Mouse (Mus musculus) MEL (cell line): ENCODE results near the gene Spib. TPM values are rescaled to one million over a fixed set of nuclear protein-coding genes. Genes with fewer than 3 reads are reported as not detected.

ENCODE experiments used
- DNase-seq: peaks from one replicate; pipeline ENCODE4 v3.0.0; 2011; ENCODE audit warnings: low read depth, low spot score
- H3K27ac ChIP-seq: 2 replicates; pipeline ENCODE4 v1.5.1; 2012; ENCODE audit warnings: low read depth, mild to moderate bottlenecking, control low read depth, low read length, moderate library complexity; ENCODE audit not compliant: control insufficient read depth
- H3K27me3 ChIP-seq, 2 experiments: fragments of 150-350 bp in 1 of 2; sonication (generic) in 1 of 2; 2 replicates each; pipeline ENCODE4 v1.6.1; 2012; ENCODE audit warnings: low read length in 2 of 2, mild to moderate bottlenecking in 2 of 2, improper control_type of control experiment in 1 of 2, moderate library complexity in 1 of 2; ENCODE audit not compliant: insufficient read depth in 2 of 2, control insufficient read depth in 1 of 2
- H3K36me3 ChIP-seq, 2 experiments: 2 replicates each; pipeline ENCODE4 v1.6.1; 2012 to 2014; ENCODE audit warnings: low read length in 2 of 2, improper control_type of control experiment in 1 of 2, inconsistent platforms in 1 of 2, mild to moderate bottlenecking in 1 of 2; ENCODE audit not compliant: insufficient read depth in 2 of 2, control insufficient read depth in 1 of 2
- H3K4me1 ChIP-seq, 2 experiments: fragments of 150-350 bp in 1 of 2; sonication (generic) in 1 of 2; 2 replicates each; pipeline ENCODE4 v1.6.1; 2012; ENCODE audit warnings: low read length in 2 of 2, improper control_type of control experiment in 1 of 2, mild to moderate bottlenecking in 1 of 2; ENCODE audit not compliant: insufficient read depth in 2 of 2, control insufficient read depth in 1 of 2
- H3K4me3 ChIP-seq, 2 experiments: fragments of 150-350 bp in 1 of 2; sonication (generic) in 1 of 2; 2 replicates each; pipeline ENCODE4 v1.5.1; 2012; ENCODE audit warnings: low read depth in 2 of 2, low read length in 2 of 2, mild to moderate bottlenecking in 2 of 2, moderate library complexity in 2 of 2, control low read depth in 1 of 2, improper control_type of control experiment in 1 of 2; ENCODE audit not compliant: control insufficient read depth in 1 of 2, insufficient read depth in 1 of 2
- H3K79me2 ChIP-seq: 2 replicates; pipeline ENCODE4 v1.6.1; 2012; ENCODE audit warnings: mild to moderate bottlenecking, low read length, moderate library complexity; ENCODE audit not compliant: control insufficient read depth, poor library complexity, insufficient read depth
- H3K9ac ChIP-seq: 2 replicates; pipeline ENCODE4 v1.6.1; 2012; ENCODE audit warnings: low read depth, mild to moderate bottlenecking, control low read depth, low read length, moderate library complexity; ENCODE audit not compliant: control insufficient read depth, poor library complexity, severe bottlenecking
- H3K9me3 ChIP-seq: fragments of 150-350 bp; sonication (generic); replicated peaks from 2 replicates; pipeline ENCODE4 v1.6.1; 2012; ENCODE audit warnings: mild to moderate bottlenecking, low read length, improper control_type of control experiment, moderate library complexity; ENCODE audit not compliant: insufficient read depth
- CHD1 ChIP-seq: IDR thresholded peaks from 2 replicates; pipeline ENCODE4 v1.6.1; 2012; ENCODE audit warnings: low read depth, mild to moderate bottlenecking, inconsistent platforms, low read length, improper control_type of control experiment
- CHD2 ChIP-seq: IDR thresholded peaks from 2 replicates; pipeline ENCODE4 v1.6.1; 2011; ENCODE audit warnings: low read length, improper control_type of control experiment
- CTCF ChIP-seq, 3 experiments: IDR thresholded peaks in 2 of 3; conservative IDR thresholded peaks in 1 of 3; 2 replicates each; pipeline ENCODE4 v1.5.1; 2011 to 2012; ENCODE audit warnings: low read length in 3 of 3, low read depth in 2 of 3, mild to moderate bottlenecking in 2 of 3, improper control_type of control experiment in 1 of 3, inconsistent platforms in 1 of 3, mixed read lengths in 1 of 3, moderate library complexity in 1 of 3; ENCODE audit not compliant: control insufficient read depth in 1 of 3, insufficient read depth in 1 of 3, poor library complexity in 1 of 3, severe bottlenecking in 1 of 3
- E2F4 ChIP-seq: IDR thresholded peaks from 2 replicates; pipeline ENCODE4 v1.6.1; 2011; ENCODE audit warnings: low read depth, low read length, improper control_type of control experiment, borderline replicate concordance
- ELF1 ChIP-seq: IDR thresholded peaks from 2 replicates; pipeline ENCODE4 v1.6.1; 2014; ENCODE audit warnings: low read depth, mild to moderate bottlenecking, inconsistent platforms, low read length, improper control_type of control experiment, moderate library complexity
- GATA1 ChIP-seq: IDR thresholded peaks from 2 replicates; pipeline ENCODE4 v1.6.1; 2011; ENCODE audit warnings: low read depth, low read length, improper control_type of control experiment
- HCFC1 ChIP-seq: IDR thresholded peaks from 2 replicates; pipeline ENCODE4 v1.6.1; 2012; ENCODE audit warnings: low read depth, mild to moderate bottlenecking, inconsistent platforms, low read length, improper control_type of control experiment, moderate library complexity
- MAX ChIP-seq: IDR thresholded peaks from 2 replicates; pipeline ENCODE4 v1.6.1; 2011; ENCODE audit warnings: low read length, improper control_type of control experiment
- MXI1 ChIP-seq: IDR thresholded peaks from 2 replicates; pipeline ENCODE4 v1.6.1; 2011; ENCODE audit warnings: mild to moderate bottlenecking, low read depth, low read length, improper control_type of control experiment
- NRF1 ChIP-seq: IDR thresholded peaks from 2 replicates; pipeline ENCODE4 v1.6.1; 2014; ENCODE audit warnings: low read depth, mild to moderate bottlenecking, inconsistent platforms, low read length, improper control_type of control experiment, moderate library complexity; ENCODE audit not compliant: poor library complexity, insufficient read depth, severe bottlenecking
- POLR2AphosphoS2 ChIP-seq: IDR thresholded peaks from 2 replicates; pipeline ENCODE4 v1.6.1; 2011; ENCODE audit warnings: low read length, improper control_type of control experiment
- POLR2AphosphoS5 ChIP-seq: IDR thresholded peaks from 2 replicates; pipeline ENCODE4 v1.6.1; 2012; ENCODE audit warnings: low read depth, borderline replicate concordance, mild to moderate bottlenecking, inconsistent platforms, low read length, moderate library complexity, mixed read lengths
- RAD21 ChIP-seq: IDR thresholded peaks from 2 replicates; pipeline ENCODE4 v1.6.1; 2011; ENCODE audit warnings: mild to moderate bottlenecking, low read depth, low read length, improper control_type of control experiment
- RCOR1 ChIP-seq: IDR thresholded peaks from 2 replicates; pipeline ENCODE4 v1.6.1; 2012; ENCODE audit warnings: low read depth, mild to moderate bottlenecking, inconsistent platforms, low read length, improper control_type of control experiment
- SIN3A ChIP-seq: IDR thresholded peaks from 2 replicates; pipeline ENCODE4 v1.6.1; 2012; ENCODE audit warnings: low read length, improper control_type of control experiment, inconsistent platforms
- SMC3 ChIP-seq: IDR thresholded peaks from 2 replicates; pipeline ENCODE4 v1.6.1; 2011; ENCODE audit warnings: low read depth, low read length, improper control_type of control experiment
- TAL1 ChIP-seq: IDR thresholded peaks from 2 replicates; pipeline ENCODE4 v1.6.1; 2012; ENCODE audit warnings: mild to moderate bottlenecking, inconsistent platforms, low read length, moderate library complexity, mixed read lengths
- ZC3H11A ChIP-seq: IDR thresholded peaks from 2 replicates; pipeline ENCODE4 v1.6.1; 2012; ENCODE audit warnings: low read depth, mild to moderate bottlenecking, inconsistent platforms, low read length, improper control_type of control experiment
- ZMIZ1 ChIP-seq: IDR thresholded peaks from 2 replicates; pipeline ENCODE4 v1.6.1; 2012; ENCODE audit warnings: low read depth, mild to moderate bottlenecking, inconsistent platforms, low read length, improper control_type of control experiment, moderate library complexity
- ZNF384 ChIP-seq: IDR thresholded peaks from 2 replicates; pipeline ENCODE4 v1.6.1; 2012; ENCODE audit warnings: low read depth, mild to moderate bottlenecking, inconsistent platforms, low read length, improper control_type of control experiment
- polyA plus RNA-seq, 2 experiments: library from polyadenylated mRNA; stranded (reverse) in 1 of 2; unstranded in 1 of 2; fragments of >175 nt in 1 of 2; fragments of >200 nt in 1 of 2; gene quantifications; 2 replicates each; pipeline versions ENCODE4 v1.2.1 to v1.2.4; 2012; ENCODE audit warnings: low replicate concordance in 2 of 2, low read depth in 1 of 2; ENCODE audit not compliant: insufficient read length in 2 of 2, insufficient read depth in 1 of 2, missing spikeins in 1 of 2
- total RNA-seq: library from RNA; depleted of rRNA; stranded (reverse); fragments of 300-350 nt; gene quantifications from 2 replicates; pipeline ENCODE4 v1.2.3, GENCODE M21; 2012

The Spib gene
- total and polyA plus RNA-seq, 3 experiments, result 0.04 to 0.13 TPM; not detected in 1

DNA sequence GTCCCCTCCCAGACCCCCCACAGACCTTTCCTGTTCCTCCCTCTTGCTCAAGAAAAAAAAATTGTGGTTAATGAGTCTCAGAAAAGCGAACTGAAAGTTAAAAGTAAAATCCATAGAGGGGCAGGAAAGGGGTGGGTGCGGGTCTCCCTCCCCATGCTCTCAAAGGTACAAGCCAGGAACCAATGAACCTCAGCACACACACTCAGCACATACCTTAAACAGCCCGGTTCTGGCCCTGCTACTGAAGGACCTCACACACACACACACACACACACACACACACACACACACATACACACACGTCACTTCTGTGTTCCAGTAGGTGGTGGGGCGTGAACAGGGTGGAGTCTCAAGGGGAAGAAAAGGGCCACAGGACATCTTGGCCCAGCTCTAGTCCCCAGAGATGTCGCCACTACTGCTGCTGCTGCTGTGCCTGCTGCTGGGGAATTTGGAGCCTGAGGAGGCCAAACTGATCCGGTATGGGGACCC is 40.4 kb upstream of the Spib start, which contains the start of gene Napsa:
Gene Napsa (plus strand): TSS at position 168 of the 489 bp plus-strand sequence.
- Histone ChIP-seq H3K79me2 (no peaks in the 10 kb centered on the region), H3K9me3 (no peaks in the 10 kb centered on the region), H3K9ac (no peak within 1 kb of the TSS), H3K4me1 (no peaks in the 10 kb centered on the region), H3K27ac (no peak within 1 kb of the TSS), H3K4me3 (no peak within 1 kb of the TSS), H3K36me3 (no peaks in the 10 kb centered on the region), H3K27me3 (no peaks in the 10 kb centered on the region)
- DNase-seq, result no peak
- TF ChIP-seq ZC3H11A (no peak), ZNF384 (no peak), CHD2 (no peak)

DNA sequence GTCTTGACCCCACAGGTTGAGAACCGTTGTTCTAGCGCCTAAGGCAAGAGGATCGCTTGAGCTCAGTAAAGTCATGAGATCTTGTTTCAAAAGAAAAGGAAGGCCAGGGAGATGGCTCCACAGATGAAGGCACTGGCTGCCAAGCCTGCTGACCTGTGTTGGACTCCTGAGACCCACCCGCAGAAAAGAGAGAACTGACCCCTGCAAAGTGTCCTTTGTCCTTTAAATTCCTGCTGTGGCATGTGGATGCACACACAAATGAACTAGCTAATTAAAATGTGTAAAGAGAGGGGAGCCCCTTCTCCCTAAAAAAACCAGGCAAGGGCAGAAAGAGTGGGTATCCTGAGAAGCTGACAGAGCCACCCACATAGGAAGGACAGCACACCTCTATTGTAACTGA is 39.9 kb upstream of the Spib start:
- Histone ChIP-seq H3K4me1 (no peaks in the 10 kb centered on the region), H3K9me3 (no peaks in the 10 kb centered on the region), H3K27ac (no peak overlapping the region), H3K9ac (no peak overlapping the region), H3K36me3 (no peaks in the 10 kb centered on the region), H3K27me3 (no peaks in the 10 kb centered on the region), H3K4me3 (no peak overlapping the region), H3K79me2 (no peaks in the 10 kb centered on the region)
- DNase-seq, result no peak
- TF ChIP-seq RAD21, result no peak
- TF ChIP-seq POLR2AphosphoS5, result no peak
- no peak for TF ChIP-seq TAL1
- no peak for TF ChIP-seq MXI1
- no peak for TF ChIP-seq GATA1
- TF ChIP-seq CHD2, result no peak
- TF ChIP-seq HCFC1, result no peak
- TF ChIP-seq CTCF (IDR thresholded peaks at IDR 0.05 in 2 of 3, conservative IDR thresholded peaks at IDR 0.05 in 1 of 3; ENCODE audit: control insufficient read depth in 1 of 3, insufficient read depth in 1 of 3, low read depth in 2 of 3, low read length in 3 of 3, poor library complexity in 1 of 3, severe bottlenecking in 1 of 3), result no peak
- TF ChIP-seq ZMIZ1, result no peak
- TF ChIP-seq ZNF384, result no peak
- TF ChIP-seq MAX, result no peak
- TF ChIP-seq ELF1, result no peak
- TF ChIP-seq ZC3H11A, result no peak
- no peak for TF ChIP-seq POLR2AphosphoS2
- no peak for TF ChIP-seq SMC3
- no peak for TF ChIP-seq RCOR1
- TF ChIP-seq NRF1, result no peak
- TF ChIP-seq E2F4, result no peak
- no peak for TF ChIP-seq SIN3A
- TF ChIP-seq CHD1, result no peak
